Mouse (Mus musculus) megakaryocyte-erythroid progenitor cell, adult 5-6 weeks (primary cell): ENCODE results near the gene Themis. TPM values are rescaled to one million over a fixed set of nuclear protein-coding genes. Genes with fewer than 3 reads are reported as not detected.

Experiments
- ATAC-seq: replicated peaks from 2 replicates; pipeline ENCODE4 v1.8.0; 2016; ENCODE audit warnings: mild to moderate bottlenecking, inconsistent platforms; ENCODE audit not compliant: severe bottlenecking, poor library complexity, low FRiP score, low TSS enrichment
- total RNA-seq, 2 experiments: library from RNA; stranded (forward) in 1 of 2; stranded (reverse) in 1 of 2; fragments of 200-1000, 215-1000 nt in 1 of 2; fragments of >200 nt in 1 of 2; fragmentation: Nextera tagmentation in 1 of 2; gene quantifications; 2 replicates each; pipeline ENCODE4 v1.2.3; 2014 to 2017

Themis gene
- total RNA-seq (2014; fragmentation: Nextera tagmentation) (2.6 and 4.7 TPM in 2 replicates), total RNA-seq (2017) (0.94 and 2.9 TPM in 2 replicates)

- ATAC-seq = no peak
These were observed at the start of gene Themis for GRCm38 (mm10) chr10:28668261-28668660. TSS of gene Themis (plus strand) at chr10:28668360.

- ATAC-seq = no peak
These were observed 48.7 kb upstream of the Themis start for GRCm38 (mm10) chr10:28619415-28619814.

GRCm38 (mm10) chr10:28636096-28636495 is 32.1 kb upstream of the Themis start:
- no peak for ATAC-seq

DNA sequence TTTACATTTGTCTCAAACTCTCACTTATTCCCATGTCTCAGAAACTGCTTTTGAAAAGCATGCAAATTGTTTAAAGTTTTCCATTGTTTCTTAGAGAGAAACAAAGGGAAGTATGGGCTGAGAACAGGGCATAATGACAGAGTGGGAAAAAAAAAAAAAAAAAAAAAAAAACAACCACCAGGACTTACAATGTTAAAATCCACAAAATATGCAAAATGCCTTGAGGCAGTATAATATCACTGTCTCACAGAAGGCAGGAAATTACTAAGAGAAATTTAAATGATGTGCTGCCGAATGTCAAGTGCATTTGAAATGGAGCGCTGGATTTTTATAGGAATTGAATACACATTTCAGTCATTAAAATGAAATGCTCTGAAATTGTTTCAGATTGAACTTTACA is 26.3 kb upstream of the Themis start:
- ATAC-seq = no peak

DNA sequence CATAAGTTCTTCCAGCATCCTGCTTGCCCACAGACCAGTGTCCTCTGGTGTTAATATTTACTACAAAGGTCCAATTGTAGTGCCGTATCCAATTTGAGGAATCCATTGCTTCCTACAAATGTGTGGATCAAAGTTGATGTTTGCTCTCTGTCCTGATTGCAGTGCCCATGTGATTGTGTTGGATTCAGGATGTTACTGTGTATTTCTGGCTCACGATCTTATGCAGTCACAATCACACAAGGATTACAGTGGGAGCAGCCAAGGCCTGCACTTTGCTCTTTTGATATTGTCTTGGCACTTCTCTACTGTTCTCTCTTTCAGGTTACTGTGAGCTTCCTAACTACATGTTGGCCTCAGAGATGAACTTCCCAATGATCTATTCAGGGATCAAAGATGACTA is 20.3 kb upstream of the Themis start:
- no peak for ATAC-seq

- ATAC-seq = no peak
These were observed 18.9 kb upstream of the Themis start for GRCm38 (mm10) chr10:28649109-28649899.

DNA sequence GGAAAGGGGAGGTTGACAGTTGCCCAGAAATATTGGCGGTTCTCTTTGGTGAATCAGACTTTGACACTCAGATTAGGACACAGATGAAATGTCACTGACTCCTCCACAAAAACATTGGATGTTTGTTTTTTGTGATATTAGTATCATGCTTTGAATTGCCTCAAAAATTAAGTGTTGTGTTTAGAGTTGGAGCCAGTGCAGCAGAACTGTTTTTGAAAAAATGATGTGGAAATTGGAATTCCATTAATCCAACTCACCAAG is 18.3 kb upstream of the Themis start:
- no peak for ATAC-seq

DNA sequence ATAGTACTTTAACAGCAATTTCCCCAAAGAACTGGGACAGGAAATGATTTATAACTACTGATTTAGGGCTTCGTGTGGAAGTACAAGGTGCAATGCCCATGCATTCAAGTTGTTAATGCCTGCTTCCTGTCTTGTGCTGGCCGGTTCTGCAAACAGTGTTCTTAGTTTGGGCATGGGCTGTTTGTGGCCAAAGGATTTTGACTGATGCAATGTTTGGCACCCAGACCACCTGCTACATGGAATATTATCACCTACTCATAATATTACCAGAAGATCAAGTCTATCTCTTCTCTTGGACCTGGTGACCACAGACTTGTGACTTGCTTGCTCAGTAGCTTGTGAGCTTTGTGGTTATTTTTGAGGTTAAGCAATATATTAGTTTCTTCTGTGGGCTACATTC is 16.2 kb upstream of the Themis start:
- ATAC-seq = no peak

- ATAC-seq = no peak
These were observed 13.4 kb upstream of the Themis start for GRCm38 (mm10) chr10:28654733-28655132.

GRCm38 (mm10) chr10:28665141-28665540 is 3.0 kb upstream of the Themis start:
- ATAC-seq = no peak

GRCm38 (mm10) chr10:28673931-28674330 is 5.8 kb downstream of the Themis start:
- no peak for ATAC-seq

GRCm38 (mm10) chr10:28675337-28675736 is 7.2 kb downstream of the Themis start:
- ATAC-seq = no peak

DNA sequence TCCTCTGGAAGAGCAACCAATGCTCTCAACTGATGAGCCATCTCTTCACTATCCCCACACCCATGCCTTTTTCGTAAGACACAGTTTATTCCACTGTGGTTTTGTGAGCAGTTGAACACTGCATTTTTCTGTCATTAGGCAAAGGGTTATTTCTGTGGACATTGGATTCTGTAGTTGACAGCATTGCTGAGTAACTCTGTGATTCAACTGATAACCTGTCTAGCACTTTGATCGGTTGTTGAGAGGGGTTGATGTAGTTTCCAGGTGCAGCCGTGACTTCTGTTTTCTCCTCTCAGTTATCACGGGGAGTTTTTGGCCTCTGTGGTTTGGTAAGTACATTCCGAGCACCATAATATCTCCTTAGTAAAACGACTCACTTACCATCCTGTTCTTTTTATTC is 26.8 kb downstream of the Themis start:
- no peak for ATAC-seq

- ATAC-seq = no peak
These were observed 27.9 kb downstream of the Themis start for GRCm38 (mm10) chr10:28696032-28696431.

- no peak for ATAC-seq
These were observed 30.0 kb downstream of the Themis start for GRCm38 (mm10) chr10:28698175-28698574.

DNA sequence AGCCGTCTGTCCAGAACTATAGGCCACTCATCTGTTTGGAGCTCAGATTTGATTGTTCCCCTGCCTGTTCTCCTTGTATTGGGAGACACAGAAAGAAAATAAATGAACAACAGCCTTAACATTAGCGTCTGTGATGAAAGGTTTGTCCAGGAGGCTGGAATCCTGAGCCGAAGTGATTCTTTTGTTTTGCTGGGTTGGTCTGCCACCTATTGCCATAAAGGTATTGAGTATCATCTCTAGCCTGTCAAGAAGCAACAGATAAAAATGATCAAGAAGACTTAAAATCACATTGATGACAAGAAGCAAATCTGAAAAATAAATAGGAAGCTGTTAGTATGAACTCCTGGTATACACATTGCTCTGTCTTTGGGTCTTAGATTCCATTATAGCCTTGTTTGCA is 53.7 kb downstream of the Themis start:
- ATAC-seq = no peak

DNA sequence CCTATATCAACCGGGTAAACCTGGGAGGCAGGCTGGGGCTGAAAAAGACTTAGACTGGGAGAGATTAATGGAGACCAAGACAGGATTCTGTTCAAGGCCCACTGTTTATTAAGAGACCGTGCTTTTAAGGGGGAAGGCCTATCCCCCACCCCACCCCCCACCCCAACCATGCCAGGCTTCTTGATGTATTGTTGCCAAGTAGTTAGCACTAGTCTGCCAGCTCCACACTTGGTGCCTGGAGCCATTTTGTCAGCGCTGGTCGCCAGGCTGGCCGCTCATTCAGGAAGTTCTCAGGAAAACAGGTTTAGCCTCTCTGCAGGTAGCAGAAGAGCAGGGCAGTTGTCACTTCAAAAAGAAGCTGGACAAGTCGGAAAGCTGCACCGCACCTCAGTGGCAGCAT is 55.1 kb downstream of the Themis start:
- no peak for ATAC-seq

DNA sequence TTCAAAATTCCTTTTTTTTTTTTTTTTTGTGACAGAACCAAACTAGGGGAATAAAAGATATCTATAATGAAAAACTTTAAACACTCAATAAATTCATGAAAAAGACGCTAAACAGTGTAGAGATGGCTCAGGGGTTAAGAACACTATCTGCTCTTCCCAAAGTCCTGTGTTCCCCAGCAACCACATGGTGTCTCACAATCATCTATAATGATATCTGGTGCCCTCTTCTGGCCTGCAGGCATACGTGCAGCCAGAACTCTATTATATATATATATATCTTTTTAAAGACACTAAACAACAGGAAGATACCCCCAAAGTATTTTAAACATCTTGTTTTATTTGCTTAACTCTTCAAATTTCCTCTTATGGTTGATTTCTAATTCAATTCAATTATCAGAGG is 62.0 kb downstream of the Themis start:
- peak; percentile 96 for ATAC-seq

DNA sequence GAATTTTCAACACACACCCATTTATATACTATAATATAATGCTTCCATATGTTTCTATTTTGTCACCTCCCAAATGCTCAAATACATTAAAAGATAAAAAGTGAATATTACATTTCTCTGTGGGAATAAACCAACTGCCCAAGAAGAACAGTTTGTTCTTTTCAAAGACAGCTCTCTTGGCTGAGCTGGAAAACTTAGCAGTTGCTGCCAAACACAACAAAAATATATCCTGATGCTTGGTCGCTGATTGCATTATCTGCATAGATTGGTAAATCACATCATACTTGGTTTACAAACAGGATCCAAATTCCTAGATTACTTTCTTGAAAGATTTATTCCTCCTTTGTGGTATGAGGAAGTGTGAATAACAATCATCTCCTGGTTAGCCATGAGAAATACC is 69.8 kb downstream of the Themis start:
- ATAC-seq = no peak

GRCm38 (mm10) chr10:28746426-28746825 is 78.3 kb downstream of the Themis start:
- ATAC-seq = no peak

DNA sequence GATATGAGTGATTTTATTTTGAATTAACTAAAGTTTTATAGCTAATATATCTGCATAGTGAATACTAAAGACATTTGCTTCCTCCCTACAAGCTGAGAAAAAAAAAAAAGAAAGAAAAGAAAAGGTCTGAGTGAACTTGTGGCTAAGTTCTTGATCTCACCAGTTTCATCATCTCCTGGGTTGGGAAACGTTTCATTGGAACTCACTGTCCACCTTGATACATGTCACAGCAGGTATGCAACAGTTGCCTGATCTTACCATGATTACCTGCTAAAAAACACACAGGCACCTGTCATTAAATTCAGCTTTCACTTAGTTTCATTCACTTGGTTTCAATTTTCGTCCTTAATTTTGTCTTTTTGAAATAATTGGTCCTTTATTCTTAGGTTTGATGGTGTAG is 85.2 kb downstream of the Themis start:
- ATAC-seq = no peak

GRCm38 (mm10) chr10:28754927-28755326 is 86.8 kb downstream of the Themis start:
- no peak for ATAC-seq
